Mouse (Mus musculus): ENCODE data around the gene Bsn. TPM values are rescaled to one million over a fixed set of nuclear protein-coding genes. Genes with fewer than 3 reads are reported as not detected.

The Bsn gene
- polyA plus RNA-seq, 1 experiment from 2014 or later: 14.2 TPM

DNA sequence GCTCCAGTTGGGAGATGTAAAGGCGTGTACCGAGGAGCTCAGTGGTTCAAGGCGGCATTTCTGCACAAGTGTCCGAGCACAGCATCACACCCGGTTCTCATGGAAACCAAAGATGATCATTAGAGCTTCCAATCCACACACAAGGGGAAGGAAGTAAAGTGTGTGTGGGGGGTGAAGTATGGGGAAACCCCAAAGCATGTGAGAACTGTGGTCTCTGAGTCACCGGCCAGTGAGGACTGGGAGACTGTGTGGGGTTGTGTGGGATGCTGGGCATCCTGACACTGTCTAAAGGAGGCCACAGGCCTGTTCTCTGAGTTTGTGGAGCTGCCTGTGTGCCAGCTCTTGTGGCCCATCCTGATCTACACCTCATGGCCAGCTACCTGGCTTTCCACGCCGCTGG, 69.5 kb downstream of the Bsn start:
- DNase-seq (no peak), ATAC-seq (ENCODE audit: low FRiP score, low TSS enrichment) (no peak)
- Histone ChIP-seq H3K4me3 (replicated peaks; ENCODE audit: low read depth, low read length) (no peak overlapping the region), H3K9ac (replicated peaks; ENCODE audit: low read length) (no peak overlapping the region), H3K4me1 (ENCODE audit: control insufficient read depth, insufficient read depth, low read length) (no peaks in the 10 kb centered on the region), H3K9me3 (ENCODE audit: control insufficient read depth, low read length) (no peaks in the 10 kb centered on the region), H3K27me3 (ENCODE audit: control insufficient read depth, insufficient read depth, low read length) (no peaks in the 10 kb centered on the region), H3K36me3 (ENCODE audit: control insufficient read depth, insufficient read depth, low read length) (peaks cover 39% of the 10 kb centered on the region), H3K4me2 (ENCODE audit: low read length) (no peak overlapping the region), H3K27ac (replicated peaks; ENCODE audit: low read depth, low read length) (no peak overlapping the region)
- 94% methylated on average over 8 of the region's 8 CpGs for WGBS

DNA sequence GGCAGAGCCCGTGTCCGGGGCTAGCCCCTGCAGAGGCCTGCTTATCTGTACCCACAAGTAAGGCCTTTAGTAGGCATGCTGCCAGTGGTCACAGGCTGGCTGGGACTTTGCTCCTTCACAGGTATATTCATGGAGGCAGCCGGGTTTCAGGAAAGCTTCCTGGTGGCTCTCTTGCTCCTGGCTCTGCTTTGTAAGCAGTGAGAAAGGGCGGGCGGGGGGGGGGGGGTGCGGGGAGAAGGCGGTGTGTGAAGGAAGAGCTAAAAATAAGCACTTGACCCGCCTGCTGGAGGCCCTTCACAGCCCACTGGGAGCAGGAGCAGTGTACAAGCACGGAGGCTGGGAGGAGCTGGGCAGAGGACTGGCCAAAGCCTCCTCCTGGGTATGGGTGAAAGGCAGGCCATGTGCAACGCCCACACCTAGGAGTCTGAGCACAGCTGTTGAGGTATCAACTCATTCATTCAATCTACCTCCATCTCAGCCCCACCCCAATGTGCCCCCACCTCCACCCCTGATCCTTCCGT, 70.2 kb downstream of the Bsn start:
- Histone ChIP-seq H3K4me1 (ENCODE audit: control insufficient read depth, insufficient read depth, low read length) (no peaks in the 10 kb centered on the region), H3K27ac (replicated peaks; ENCODE audit: low read depth, low read length) (no peak overlapping the region), H3K4me2 (ENCODE audit: low read length) (no peak overlapping the region), H3K27me3 (ENCODE audit: control insufficient read depth, insufficient read depth, low read length) (no peaks in the 10 kb centered on the region), H3K36me3 (ENCODE audit: control insufficient read depth, insufficient read depth, low read length) (peaks cover 40% of the 10 kb centered on the region), H3K4me3 (replicated peaks; ENCODE audit: low read depth, low read length) (no peak overlapping the region), H3K9me3 (ENCODE audit: control insufficient read depth, low read length) (no peaks in the 10 kb centered on the region), H3K9ac (replicated peaks; ENCODE audit: low read length) (no peak overlapping the region)
- DNase-seq (no peak), ATAC-seq (ENCODE audit: low FRiP score, low TSS enrichment) (no peak)
- 66% methylated on average over 11 of the region's 11 CpGs for WGBS

DNA sequence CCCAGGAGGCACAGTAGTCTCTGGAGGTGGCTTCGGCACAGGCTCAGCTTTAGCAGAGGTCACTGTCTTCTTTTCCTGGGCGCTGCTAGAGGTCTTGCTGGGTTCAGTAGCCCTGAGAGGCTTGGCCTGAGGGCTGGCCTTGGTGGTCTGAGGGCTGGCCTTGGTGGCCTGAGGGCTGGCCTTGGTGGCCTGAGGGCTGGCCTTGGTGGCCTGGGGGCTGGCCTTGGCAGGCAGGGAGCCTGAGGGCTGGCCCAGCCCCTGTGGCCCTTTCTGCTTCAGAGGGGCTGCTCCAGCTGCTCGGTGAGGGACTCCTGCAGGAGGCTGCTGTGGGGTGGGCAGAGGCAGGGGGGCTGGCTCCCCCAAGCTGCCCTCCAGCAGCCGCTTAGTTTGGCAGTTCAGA, 73.0 kb downstream of the Bsn start:
- H3K4me3 ChIP-seq (replicated peaks; ENCODE audit: low read depth, low read length): no peak overlapping the region
- H3K4me1 ChIP-seq (ENCODE audit: control insufficient read depth, insufficient read depth, low read length): no peaks in the 10 kb centered on the region
- whole genome bisulfite sequencing: 60% methylated on average over 4 of the region's 4 CpGs
- H3K4me2 ChIP-seq (ENCODE audit: low read length): no peak overlapping the region
- no peak for ATAC-seq (ENCODE audit: low FRiP score, low TSS enrichment)
- H3K27ac ChIP-seq (replicated peaks; ENCODE audit: low read depth, low read length): no peak overlapping the region
- no peaks in the 10 kb centered on the region for H3K9me3 ChIP-seq (ENCODE audit: control insufficient read depth, low read length)
- H3K36me3 ChIP-seq (ENCODE audit: control insufficient read depth, insufficient read depth, low read length): peaks cover 62% of the 10 kb centered on the region
- H3K9ac ChIP-seq (replicated peaks; ENCODE audit: low read length): no peak overlapping the region
- no peaks in the 10 kb centered on the region for H3K27me3 ChIP-seq (ENCODE audit: control insufficient read depth, insufficient read depth, low read length)
- no peak for DNase-seq

DNA sequence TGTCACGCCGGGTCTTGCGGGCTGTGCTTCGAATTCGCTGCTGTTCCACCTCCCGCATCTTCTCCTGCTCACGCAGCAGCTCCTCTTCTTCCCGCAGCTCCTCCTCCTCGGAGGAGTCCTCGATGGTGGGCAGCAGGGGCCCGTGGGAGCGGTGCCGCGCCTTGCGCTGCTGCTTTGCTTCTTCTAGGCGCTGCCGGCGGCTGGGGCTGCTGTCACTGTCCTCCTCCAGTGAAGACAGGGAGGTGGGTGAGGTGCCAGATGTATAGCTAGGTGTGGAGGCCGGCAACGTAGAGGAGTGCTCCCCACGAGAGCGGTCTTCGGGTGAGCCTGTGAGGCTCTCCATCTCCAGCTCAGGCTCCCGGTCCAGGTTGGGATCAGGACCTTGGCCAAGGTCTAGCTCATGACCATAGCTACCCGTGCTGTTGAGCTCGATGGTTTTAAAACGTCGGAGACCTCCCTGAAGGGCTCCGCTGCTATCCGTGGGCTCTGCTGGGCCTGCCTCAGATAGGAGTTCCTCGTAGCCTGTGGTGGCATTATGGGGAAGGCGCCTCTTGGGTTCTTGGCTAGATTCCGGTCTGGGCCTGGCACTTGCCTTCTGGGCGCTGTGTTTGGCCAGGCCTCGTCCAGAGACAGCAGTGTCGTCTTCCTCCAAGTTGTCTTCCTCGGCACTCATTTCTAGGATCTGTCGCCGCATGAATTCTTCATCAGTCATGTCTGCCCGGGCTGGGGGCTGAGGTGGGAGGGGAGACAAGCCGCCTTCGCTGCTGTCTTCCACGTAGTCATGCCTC, 74.7 kb downstream of the Bsn start:
- Histone ChIP-seq H3K4me2 (ENCODE audit: low read length) (no peak overlapping the region), H3K4me1 (ENCODE audit: control insufficient read depth, insufficient read depth, low read length) (0 out of 2 replicates have a peak, but pooled peaks cover 7% of the 10 kb centered on the region), H3K9ac (replicated peaks; ENCODE audit: low read length) (no peak overlapping the region), H3K36me3 (ENCODE audit: control insufficient read depth, insufficient read depth, low read length) (peaks cover 73% of the 10 kb centered on the region), H3K27me3 (ENCODE audit: control insufficient read depth, insufficient read depth, low read length) (no peaks in the 10 kb centered on the region), H3K9me3 (ENCODE audit: control insufficient read depth, low read length) (no peaks in the 10 kb centered on the region), H3K27ac (replicated peaks; ENCODE audit: low read depth, low read length) (no peak overlapping the region), H3K4me3 (replicated peaks; ENCODE audit: low read depth, low read length) (no peak overlapping the region)
- 76% methylated on average over 43 of the region's 43 CpGs for WGBS
- DNase-seq (no peak), ATAC-seq (ENCODE audit: low FRiP score, low TSS enrichment) (no peak)

DNA sequence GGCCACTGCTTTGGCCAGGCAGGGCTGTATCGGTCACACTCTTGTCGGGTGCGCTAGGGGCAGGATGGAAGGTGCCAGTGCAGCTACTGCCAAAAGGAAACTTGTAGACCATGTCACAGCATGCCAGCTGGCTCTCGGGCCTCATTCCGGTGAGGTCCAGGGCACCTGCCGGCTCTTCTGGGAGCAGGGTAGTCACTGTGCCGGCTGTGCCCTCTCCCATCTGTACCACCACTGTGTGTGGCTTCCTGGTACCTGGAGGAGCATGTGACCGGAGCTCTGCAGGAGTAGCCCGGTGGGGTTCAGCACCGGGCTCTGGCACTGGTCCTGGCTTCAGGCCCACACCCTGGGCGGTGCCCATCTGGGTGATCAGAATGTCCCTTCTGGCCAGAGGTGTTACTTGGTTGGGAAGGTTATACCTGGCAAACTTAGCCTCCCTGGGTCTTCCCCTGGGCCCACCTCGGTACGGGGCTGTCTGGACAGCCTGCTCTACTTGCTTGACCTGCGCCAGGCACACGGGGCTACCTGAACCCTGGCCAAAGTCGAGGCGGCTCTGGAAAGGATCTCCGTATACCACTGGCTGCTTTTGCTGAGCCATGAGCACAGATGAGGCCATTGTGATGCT, 77.4 kb downstream of the Bsn start:
- no peak overlapping the region for H3K27ac ChIP-seq (replicated peaks; ENCODE audit: low read depth, low read length)
- H3K9ac ChIP-seq (replicated peaks; ENCODE audit: low read length): no peak overlapping the region
- H3K9me3 ChIP-seq (ENCODE audit: control insufficient read depth, low read length): no peaks in the 10 kb centered on the region
- H3K4me1 ChIP-seq (ENCODE audit: control insufficient read depth, insufficient read depth, low read length): 0 out of 2 replicates have a peak, but pooled peaks cover 7% of the 10 kb centered on the region
- no peaks in the 10 kb centered on the region for H3K27me3 ChIP-seq (ENCODE audit: control insufficient read depth, insufficient read depth, low read length)
- H3K36me3 ChIP-seq (ENCODE audit: control insufficient read depth, insufficient read depth, low read length): peaks cover 87% of the 10 kb centered on the region
- 94% methylated on average over 18 of the region's 18 CpGs for WGBS
- DNase-seq: no peak
- no peak overlapping the region for H3K4me3 ChIP-seq (replicated peaks; ENCODE audit: low read depth, low read length)
- no peak overlapping the region for H3K4me2 ChIP-seq (ENCODE audit: low read length)
- ATAC-seq (ENCODE audit: low FRiP score, low TSS enrichment): no peak

DNA sequence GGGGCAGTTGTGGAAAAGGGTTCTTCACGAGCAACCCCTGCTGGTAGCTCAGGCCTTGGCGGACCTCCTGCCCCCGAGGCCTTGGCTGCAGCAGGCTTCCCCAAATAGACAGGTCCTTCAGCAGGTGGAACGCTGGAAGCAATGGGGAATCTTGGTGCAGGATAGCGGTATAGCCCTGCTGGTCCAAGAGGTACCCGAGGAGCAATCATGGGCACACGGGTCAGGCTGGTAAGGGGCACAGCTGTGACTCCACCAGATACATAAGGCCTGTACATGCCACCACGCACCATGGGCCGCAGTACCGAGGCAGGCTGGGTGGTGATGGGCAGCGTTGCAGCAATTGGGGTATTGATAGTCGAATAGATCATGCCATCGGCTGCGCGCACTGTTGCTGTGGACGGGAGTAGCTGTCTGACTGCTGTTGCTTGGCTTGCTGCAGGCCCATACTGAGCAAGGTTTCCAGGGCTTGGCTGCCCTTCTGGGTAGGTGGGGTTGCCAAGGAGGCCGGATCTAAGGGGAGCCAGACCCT, 78.5 kb downstream of the Bsn start:
- no peaks in the 10 kb centered on the region for H3K27me3 ChIP-seq (ENCODE audit: control insufficient read depth, insufficient read depth, low read length)
- H3K9ac ChIP-seq (replicated peaks; ENCODE audit: low read length): 0 out of 2 replicates have a peak overlapping the region, but pooled peaks have one; percentile 29
- no peaks in the 10 kb centered on the region for H3K9me3 ChIP-seq (ENCODE audit: control insufficient read depth, low read length)
- ATAC-seq (ENCODE audit: low FRiP score, low TSS enrichment) (no peak), DNase-seq (no peak)
- H3K4me1 ChIP-seq (ENCODE audit: control insufficient read depth, insufficient read depth, low read length): 0 out of 2 replicates have a peak, but pooled peaks cover 7% of the 10 kb centered on the region
- H3K4me3 ChIP-seq (replicated peaks; ENCODE audit: low read depth, low read length): no peak overlapping the region
- H3K27ac ChIP-seq (replicated peaks; ENCODE audit: low read depth, low read length): 0 out of 2 replicates have a peak overlapping the region, but pooled peaks have one; percentile 37
- H3K4me2 ChIP-seq (ENCODE audit: low read length): peak overlapping the region; percentile 31
- peaks cover 89% of the 10 kb centered on the region for H3K36me3 ChIP-seq (ENCODE audit: control insufficient read depth, insufficient read depth, low read length)
- 73% methylated on average over 17 of the region's 17 CpGs for WGBS

DNA sequence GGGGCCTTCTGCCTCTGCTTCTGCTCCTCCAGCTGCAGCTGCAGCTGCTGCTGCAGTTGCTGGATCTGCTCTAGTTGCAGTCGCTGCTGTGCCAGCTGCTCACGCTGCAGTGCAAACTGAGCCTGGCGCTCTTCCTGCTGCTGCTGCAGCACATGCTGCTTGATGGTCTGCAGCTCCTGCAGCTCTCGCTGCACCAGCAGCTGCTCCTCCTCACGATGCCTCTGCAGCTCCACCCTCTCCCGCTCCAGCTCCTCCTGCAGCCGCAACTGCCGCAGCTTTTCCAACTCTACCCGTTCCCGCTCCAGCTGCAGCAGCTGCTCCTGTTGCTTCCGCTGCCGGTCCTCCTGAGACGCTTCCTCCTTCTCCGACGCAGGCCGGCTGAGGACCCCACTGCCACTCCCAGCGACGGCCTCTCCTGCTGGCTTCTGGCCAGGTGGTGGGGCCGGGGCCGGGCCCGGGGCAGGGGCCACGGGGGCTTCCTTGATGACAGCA, 79.0 kb downstream of the Bsn start:
- peak overlapping the region; percentile 31 for H3K4me2 ChIP-seq (ENCODE audit: low read length)
- DNase-seq (peak; percentile 37), ATAC-seq (ENCODE audit: low FRiP score, low TSS enrichment) (no peak)
- H3K4me3 ChIP-seq (replicated peaks; ENCODE audit: low read depth, low read length): no peak overlapping the region
- H3K27me3 ChIP-seq (ENCODE audit: control insufficient read depth, insufficient read depth, low read length): no peaks in the 10 kb centered on the region
- 16% methylated on average over 22 of the region's 22 CpGs for WGBS
- 0 out of 2 replicates have a peak, but pooled peaks cover 7% of the 10 kb centered on the region for H3K4me1 ChIP-seq (ENCODE audit: control insufficient read depth, insufficient read depth, low read length)
- no peaks in the 10 kb centered on the region for H3K9me3 ChIP-seq (ENCODE audit: control insufficient read depth, low read length)
- peak overlapping the region; percentile 29; the same call in 1 of the 2 replicates for H3K9ac ChIP-seq (replicated peaks; ENCODE audit: low read length)
- H3K36me3 ChIP-seq (ENCODE audit: control insufficient read depth, insufficient read depth, low read length): peaks cover 89% of the 10 kb centered on the region
- 0 out of 2 replicates have a peak overlapping the region, but pooled peaks have one; percentile 37 for H3K27ac ChIP-seq (replicated peaks; ENCODE audit: low read depth, low read length)

DNA sequence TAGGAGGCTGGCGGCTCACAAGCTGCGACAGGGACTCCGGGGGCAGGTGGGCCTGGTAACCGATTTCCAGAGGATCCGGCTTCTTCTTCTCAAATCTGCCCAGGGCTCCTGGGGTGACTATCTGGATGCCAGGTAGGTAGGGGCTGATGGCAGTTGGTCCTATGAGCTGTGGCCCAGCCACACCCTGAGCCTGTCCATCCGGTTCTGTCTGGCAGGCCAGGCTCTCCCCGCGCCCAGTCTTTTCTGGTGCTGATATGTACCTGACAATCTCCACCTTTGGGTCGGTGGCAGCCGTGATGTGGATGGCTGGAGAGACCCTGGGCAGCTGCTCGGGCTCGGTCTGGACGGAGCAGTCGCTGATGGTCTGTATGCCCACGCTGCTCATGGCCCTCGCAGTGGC, 80.0 kb downstream of the Bsn start:
- 90% methylated on average over 16 of the region's 16 CpGs for WGBS
- Histone ChIP-seq H3K27ac (replicated peaks; ENCODE audit: low read depth, low read length) (no peak overlapping the region), H3K9ac (replicated peaks; ENCODE audit: low read length) (no peak overlapping the region), H3K4me2 (ENCODE audit: low read length) (no peak overlapping the region), H3K9me3 (ENCODE audit: control insufficient read depth, low read length) (no peaks in the 10 kb centered on the region), H3K4me1 (ENCODE audit: control insufficient read depth, insufficient read depth, low read length) (0 out of 2 replicates have a peak, but pooled peaks cover 7% of the 10 kb centered on the region), H3K27me3 (ENCODE audit: control insufficient read depth, insufficient read depth, low read length) (no peaks in the 10 kb centered on the region), H3K4me3 (replicated peaks; ENCODE audit: low read depth, low read length) (no peak overlapping the region), H3K36me3 (ENCODE audit: control insufficient read depth, insufficient read depth, low read length) (peaks cover 87% of the 10 kb centered on the region)
- no peak for ATAC-seq (ENCODE audit: low FRiP score, low TSS enrichment)
- DNase-seq: no peak
